Mouse (Mus musculus) erythroblast, embryonic 14.5 days (primary cell): Measurements from ENCODE around the gene Npff.

Experiments
- GATA1 ChIP-seq: IDR thresholded peaks from 2 replicates; pipeline ENCODE4 v1.6.1; 2012; ENCODE audit warnings: low read length, inconsistent platforms, mixed read lengths
- TAL1 ChIP-seq: IDR thresholded peaks from 3 replicates; pipeline ENCODE4 v1.6.1; 2012; ENCODE audit warnings: low read length, inconsistent platforms, mixed read lengths

- TF ChIP-seq GATA1 (no peak), TAL1 (no peak)
Measured at GRCm38 (mm10) chr15:102524892-102525485, at the start of gene Npff.
